Mouse (Mus musculus): ENCODE results near the gene Zfp961.
"Not testable (repeated sequence)": the region's sequence is repeated elsewhere in the genome, so short reads cannot be mapped to it uniquely, and the experiment has no call there.

Zfp961 gene

DNA sequence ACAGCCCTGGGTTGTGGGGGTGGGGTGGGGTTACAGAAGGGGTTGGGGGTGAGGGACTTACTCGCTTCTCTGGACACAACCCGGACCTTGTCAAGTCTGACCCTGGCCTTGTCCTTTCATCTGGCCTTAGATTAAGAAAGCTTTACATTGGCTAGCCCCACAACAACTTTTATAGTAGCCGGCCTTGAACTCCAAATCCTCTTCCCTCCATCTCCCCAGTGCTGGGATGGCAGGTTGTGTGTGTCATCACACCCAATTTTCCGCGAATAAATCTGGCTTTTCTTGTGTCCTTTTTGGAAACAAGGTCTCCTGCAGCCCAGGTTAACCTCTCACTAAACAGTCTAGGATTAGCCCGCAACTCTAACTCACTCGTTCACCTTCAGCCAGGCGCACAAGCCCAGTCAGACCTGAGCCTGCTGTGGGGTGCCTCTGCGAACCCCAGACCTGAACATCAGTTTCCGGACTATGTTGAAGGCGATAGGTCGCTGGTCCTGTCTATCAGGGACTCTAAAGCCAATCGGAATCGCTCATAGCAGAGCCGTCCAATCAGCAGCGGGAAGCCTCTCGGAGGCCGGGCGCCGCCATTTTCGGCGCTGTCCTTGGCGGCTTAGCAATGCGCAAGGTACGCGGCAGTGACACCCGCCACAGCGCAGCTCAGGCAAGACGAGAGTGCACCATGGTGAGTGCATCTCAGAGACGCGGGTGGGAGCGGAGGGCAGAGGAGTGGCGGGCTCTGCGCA is at the start of gene Zfp961:
TSS of gene Zfp961 (plus strand) at position 557 of the 740 bp plus-strand sequence.
- DNase-seq (ENCODE audit: low read depth, low spot score): peak; percentile 98

DNA sequence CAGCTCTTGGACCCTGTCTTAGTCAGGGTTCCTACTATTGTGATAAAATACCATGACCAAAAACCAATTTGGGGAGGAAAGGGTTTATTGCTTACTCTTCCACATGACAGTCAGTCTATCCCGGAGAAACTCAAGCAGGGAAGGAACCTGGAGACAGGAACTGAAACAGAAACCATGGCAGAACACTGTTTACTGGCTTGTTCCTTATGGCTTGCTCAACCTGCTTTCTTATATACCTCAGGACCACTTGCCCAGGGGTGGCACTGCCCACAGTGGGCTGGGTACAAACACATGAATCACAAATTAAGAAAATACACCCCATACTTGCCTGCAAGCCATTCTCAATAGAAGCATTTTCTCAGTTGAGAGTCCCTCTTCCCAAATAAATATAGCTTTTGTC is 47.8 kb upstream of the Zfp961 start:
- DNase-seq (ENCODE audit: low read depth, low spot score): not testable (repeated sequence)

DNA sequence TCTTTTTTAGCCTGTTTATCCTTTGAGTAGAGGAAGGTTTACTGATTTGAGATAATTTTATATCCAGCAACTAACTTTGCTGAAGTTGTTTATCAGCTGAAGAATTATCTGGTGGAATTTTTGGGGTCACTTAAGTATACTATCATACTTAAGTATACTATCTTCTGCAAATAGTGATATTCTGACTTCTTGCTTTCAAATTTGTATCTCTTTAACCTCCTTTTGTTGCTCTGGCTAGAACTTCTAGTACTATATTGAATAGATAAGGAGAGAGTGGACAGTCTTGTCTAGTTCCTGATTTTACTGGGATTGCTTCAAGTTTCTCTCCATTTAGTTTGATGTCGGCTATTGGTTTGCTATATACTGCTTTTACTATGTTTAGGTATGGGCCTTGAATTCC is 44.0 kb upstream of the Zfp961 start:
- no peak for DNase-seq (ENCODE audit: low read depth, low spot score)

DNA sequence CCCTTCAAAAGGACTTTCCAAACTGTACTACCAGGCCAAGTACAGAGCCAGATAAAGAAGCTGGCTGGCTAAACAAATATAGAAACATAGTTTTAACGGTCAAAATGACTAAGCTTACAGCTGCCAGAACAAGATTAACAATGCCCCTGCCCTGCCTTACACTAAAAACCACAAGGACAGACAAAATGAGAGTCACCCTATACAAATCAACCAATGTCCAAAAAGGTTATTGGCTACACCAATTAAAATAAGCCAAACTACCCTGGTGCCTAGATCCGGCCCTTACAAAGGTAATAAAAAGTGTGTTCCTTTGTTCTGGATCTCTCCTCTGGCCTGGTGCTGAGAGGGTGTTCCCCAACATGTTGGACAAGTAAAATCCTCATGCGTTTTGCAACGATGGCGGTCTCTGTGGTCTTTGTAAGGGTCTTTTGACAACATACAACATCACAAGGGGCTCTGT is 43.0 kb upstream of the Zfp961 start:
- DNase-seq (ENCODE audit: low read depth, low spot score): peak; percentile 38

GRCm38 (mm10) chr8:71908309-71909261 is 42.3 kb upstream of the Zfp961 start, which contains the start of the genes Zfp882 and Zfp617:
Zfp882 (plus strand) TSS chr8:71908608.
Zfp617 (plus strand) TSS chr8:71908635.
- peak; percentile 78 for DNase-seq (ENCODE audit: low read depth, low spot score)

GRCm38 (mm10) chr8:71912286-71912685 is 38.6 kb upstream of the Zfp961 start:
- DNase-seq (ENCODE audit: low read depth, low spot score): no peak

DNA sequence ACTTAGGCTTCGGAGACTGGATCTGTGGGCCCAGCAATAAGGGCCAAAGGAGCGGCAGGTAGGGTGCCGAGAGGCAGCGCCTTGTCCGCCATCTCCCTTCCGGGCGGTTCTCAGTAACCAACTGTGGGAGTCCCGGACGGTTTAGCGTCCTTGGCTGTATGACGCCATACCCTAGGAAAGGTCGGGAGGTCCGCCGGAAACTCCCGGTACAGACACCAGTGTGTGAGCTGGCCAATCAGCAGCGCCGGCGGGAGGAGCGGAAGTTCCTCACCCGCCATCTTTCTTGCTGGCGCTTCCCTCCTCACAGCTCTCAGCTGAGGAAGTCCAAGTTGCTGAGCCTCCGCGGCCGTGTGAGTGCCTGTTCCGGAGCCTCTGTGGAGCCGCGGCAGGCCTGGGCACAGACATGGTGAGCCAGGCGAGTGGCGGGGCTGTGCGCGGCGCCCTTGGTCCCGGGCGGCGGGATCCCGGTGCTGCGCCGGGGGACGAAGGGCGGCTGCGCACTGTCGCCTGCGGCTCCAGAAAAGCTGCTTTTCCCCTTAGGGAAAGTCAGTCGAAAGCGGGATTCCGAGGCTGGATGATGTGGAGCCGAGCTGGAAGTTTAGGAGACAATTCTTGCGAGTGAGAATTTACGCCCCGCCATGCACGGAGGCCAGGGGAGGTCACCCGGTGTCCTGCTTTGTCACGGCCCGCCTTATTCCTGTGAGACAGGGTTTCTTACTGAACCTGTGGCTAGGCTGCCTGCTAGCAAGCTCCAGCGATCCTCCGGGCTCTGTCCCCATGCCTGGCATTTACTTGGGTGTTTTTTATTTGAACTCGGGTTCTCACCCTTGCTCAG is 28.1 kb upstream of the Zfp961 start:
- peak; percentile 97 for DNase-seq (ENCODE audit: low read depth, low spot score)

- no peak for DNase-seq (ENCODE audit: low read depth, low spot score)
Measured at GRCm38 (mm10) chr8:71925791-71926190, 25.0 kb upstream of the Zfp961 start.

GRCm38 (mm10) chr8:71926551-71926950 is 24.3 kb upstream of the Zfp961 start:
- peak; percentile 49 for DNase-seq (ENCODE audit: low read depth, low spot score)

GRCm38 (mm10) chr8:71927779-71928178 is 23.1 kb upstream of the Zfp961 start:
- DNase-seq (ENCODE audit: low read depth, low spot score): peak; percentile 27

- DNase-seq (ENCODE audit: low read depth, low spot score): not testable (repeated sequence)
Measured at GRCm38 (mm10) chr8:71938037-71938436, 12.8 kb upstream of the Zfp961 start.

DNA sequence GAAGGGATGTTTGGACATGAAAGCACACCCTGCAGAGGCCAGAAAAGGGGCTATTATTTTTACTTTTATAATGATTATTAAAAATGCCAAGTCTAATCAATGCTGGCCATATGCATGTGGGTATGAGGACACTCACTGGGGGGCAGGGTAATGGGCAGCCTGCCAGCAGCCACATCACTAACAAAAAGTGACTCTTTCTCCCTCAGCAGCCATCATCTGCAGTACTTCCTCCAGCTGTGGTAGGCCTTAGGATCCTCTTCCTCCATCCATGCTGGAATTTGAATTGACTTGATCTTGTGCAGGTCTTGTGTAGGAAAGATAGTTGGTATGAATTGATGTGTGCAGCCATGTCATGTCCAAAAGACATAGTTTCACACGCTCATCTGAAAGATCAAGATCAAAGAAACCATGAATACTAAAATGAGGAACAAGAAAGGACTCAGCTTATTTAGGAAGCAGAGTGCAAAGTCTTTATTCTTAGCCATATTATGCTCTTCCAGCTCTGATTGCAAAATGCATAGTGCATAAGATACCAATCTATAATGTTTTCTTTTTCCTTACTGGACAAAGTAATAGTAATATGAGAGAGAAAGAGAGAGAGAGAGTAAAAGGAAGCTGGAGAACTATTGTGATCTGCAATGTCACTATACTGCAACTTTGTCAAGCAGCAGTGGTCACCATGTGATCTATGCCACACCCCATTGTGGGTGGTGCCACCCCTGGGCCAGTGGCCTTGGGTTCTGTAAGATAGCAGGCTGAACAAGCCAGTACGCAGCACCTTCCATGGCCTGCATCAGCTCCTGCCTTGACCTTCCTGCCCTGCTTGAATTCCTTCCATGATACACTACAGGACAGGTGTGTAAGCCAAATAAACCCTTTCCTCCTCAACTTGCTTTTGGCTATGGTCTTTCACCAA is 10.3 kb upstream of the Zfp961 start:
- DNase-seq (ENCODE audit: low read depth, low spot score): no peak

DNA sequence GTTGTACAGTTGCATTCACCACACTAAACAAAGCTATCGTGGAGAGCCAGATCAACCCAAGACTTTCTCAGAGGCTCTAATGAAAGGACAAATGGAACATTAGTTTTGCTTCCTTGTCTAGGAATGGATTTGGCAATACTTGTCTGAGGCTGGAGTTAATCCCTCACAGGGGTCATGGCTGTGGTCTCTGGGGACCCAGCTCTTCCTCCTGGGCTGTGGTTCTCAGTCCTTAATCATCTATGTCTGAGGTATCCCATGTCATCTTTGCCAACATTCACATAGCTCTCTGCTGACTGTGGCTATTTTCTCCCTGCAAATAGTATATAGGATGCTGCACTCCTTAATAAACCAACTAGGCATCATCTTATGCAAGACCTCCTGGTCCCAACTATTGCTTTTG is 9.1 kb upstream of the Zfp961 start:
- peak; percentile 74 for DNase-seq (ENCODE audit: low read depth, low spot score)

GRCm38 (mm10) chr8:71948624-71949023 is 2.2 kb upstream of the Zfp961 start:
- DNase-seq (ENCODE audit: low read depth, low spot score): no peak

- peak; percentile 28 for DNase-seq (ENCODE audit: low read depth, low spot score)
Measured at GRCm38 (mm10) chr8:71951436-71952161, 761 bp downstream of the Zfp961 start.

- DNase-seq (ENCODE audit: low read depth, low spot score): no peak
Measured at GRCm38 (mm10) chr8:71952489-71952888, 1.7 kb downstream of the Zfp961 start.

DNA sequence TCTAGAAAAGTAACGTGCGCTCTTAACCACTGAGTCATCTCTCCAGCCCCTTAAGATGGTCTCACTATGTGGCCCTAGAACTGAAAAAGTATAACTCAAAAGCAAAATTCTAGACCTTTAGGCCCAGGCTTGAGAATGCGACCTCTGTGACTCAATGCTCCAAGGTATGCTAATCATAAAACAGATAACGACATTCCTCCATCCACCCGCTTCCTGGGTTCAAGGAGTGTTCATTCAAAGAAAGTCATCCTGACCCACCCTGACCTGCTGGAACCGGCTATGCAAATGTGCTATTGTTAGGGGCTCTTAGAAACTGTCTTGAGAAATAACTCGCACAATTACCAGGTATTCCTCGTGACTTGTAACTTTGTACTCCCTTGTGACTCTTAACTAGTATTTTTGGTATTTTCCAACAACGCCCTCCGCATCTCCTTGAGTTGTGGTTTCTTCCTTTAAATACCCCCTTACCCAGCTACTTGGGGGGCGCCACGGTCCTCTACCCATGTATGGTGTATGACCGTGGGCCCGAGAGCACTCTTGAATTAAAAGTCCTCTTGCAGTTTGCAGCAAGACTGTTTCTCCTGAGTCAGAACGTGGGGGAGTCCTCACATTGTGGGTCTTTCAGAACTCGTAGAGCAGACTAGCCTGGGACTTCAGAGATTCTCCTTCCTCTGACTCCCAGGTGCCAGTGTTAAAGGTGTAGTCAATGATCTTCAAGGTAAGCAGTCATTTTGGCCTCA is 2.3 kb downstream of the Zfp961 start:
- not testable (repeated sequence) for DNase-seq (ENCODE audit: low read depth, low spot score)

DNA sequence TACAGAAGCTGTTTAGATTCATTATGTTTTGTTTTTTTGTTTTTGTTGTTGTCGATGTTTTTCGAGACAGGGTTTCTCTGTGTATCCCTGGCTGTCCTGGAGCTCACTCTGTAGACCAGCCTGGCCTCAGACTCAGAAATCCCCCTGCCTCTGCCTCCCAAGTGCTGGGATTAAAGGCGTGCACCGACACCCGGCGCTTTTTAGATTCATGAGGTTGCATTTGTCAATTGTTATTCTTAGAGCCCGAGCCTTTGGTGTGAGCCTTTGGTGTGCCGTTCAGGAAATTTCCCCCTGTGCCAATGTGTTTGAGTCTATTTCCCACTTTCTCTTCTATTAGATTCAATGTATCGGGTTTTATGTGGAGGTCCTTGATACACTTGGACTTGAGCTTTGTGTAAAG is 3.8 kb downstream of the Zfp961 start:
- DNase-seq (ENCODE audit: low read depth, low spot score): no peak

DNA sequence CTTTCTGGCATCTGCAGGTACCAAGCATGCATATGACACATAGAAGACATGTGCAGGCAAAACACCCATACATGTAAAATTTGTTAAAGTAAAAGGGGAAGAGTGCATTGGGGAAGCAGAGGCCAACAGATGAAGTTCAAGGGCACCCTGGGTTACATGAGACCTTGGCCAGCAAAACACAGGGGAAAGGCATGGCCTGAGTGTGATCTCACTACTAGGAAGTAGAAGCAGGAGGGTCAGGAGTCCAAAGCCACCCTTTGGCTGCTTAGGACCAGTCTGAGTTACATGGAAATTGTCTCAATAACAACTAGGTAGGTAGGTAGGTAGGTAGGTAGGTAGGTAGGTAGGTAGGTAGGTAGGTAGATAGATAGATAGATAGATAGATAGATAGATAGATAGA is 9.6 kb downstream of the Zfp961 start:
- DNase-seq (ENCODE audit: low read depth, low spot score): no peak

Measured in 3T3-L1 (cell line).